Comparison of ENCODE assay signal across 25 mouse cellular contexts in the genomic region with DNA sequence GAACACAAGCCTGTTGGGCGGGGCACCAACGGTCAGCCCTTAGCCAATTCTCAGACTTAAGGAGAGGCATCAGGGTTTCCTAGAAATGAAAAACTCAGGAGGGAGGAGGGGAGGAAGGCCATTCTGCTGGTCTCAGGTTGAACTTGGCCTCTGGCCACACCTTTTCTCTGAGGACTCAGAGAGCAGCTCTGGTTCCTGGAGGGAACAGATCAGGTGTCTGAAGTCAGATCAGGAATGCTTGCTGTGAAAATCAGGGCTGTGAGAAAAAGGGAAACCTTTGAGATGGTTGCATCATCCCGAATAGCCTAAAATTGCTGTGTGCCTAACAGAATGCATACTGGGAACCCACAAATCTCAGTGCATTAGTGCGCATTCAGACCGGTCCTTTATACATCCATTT.
"Had no signal": no experiment of that assay in that cellular context is flagged by ENCODE, and none has a peak within 500 bp of the region (broad histone marks: within the 10 kb centered on the region; RNA-seq: fewer than 3 reads in every experiment).

No protein-coding gene starts in this region.

- H3K27ac ChIP-seq: embryonic facial prominence, embryonic 12.5 days; embryonic facial prominence, embryonic 13.5 days; forebrain, embryonic 10.5 days; forebrain, embryonic 12.5 days; forebrain, embryonic 13.5 days; forebrain, embryonic 15.5 days; heart, adult 2 months; heart, embryonic 10.5 days had no signal

- H3K9ac ChIP-seq: embryonic facial prominence, embryonic 12.5 days; embryonic facial prominence, embryonic 13.5 days; forebrain, embryonic 12.5 days; forebrain, embryonic 13.5 days; forebrain, embryonic 15.5 days; forebrain, postnatal 0 days; heart, embryonic 12.5 days had no signal

- H3K4me3 ChIP-seq: embryonic facial prominence, embryonic 12.5 days; embryonic facial prominence, embryonic 13.5 days; erythroblast, embryonic 14.5 days; forebrain, embryonic 10.5 days; forebrain, embryonic 12.5 days; forebrain, embryonic 13.5 days; forebrain, embryonic 15.5 days; heart, adult 2 months; heart, embryonic 10.5 days; heart, embryonic 12.5 days had no signal

- H3K27me3 ChIP-seq: embryonic facial prominence, embryonic 12.5 days; embryonic facial prominence, embryonic 13.5 days; forebrain, embryonic 12.5 days; forebrain, embryonic 13.5 days; forebrain, embryonic 15.5 days; heart, embryonic 12.5 days had no signal

- ATAC-seq: forebrain, embryonic 13.5 days; forebrain, embryonic 14.5 days; forebrain, embryonic 15.5 days; forebrain, embryonic 16.5 days; forebrain, postnatal 0 days had no signal

- H3K4me1 ChIP-seq: forebrain, embryonic 10.5 days; forebrain, embryonic 12.5 days; forebrain, embryonic 15.5 days; heart, embryonic 10.5 days had no signal

- H3K4me2 ChIP-seq: embryonic facial prominence, embryonic 12.5 days; embryonic facial prominence, embryonic 13.5 days; forebrain, embryonic 12.5 days; forebrain, embryonic 13.5 days; forebrain, embryonic 15.5 days; heart, embryonic 11.5 days; heart, embryonic 12.5 days had no signal

- H3K9me3 ChIP-seq: embryonic facial prominence, embryonic 12.5 days; embryonic facial prominence, embryonic 13.5 days; forebrain, embryonic 10.5 days; forebrain, embryonic 12.5 days; forebrain, embryonic 13.5 days; forebrain, embryonic 15.5 days; heart, embryonic 10.5 days; heart, embryonic 12.5 days had no signal

- H3K36me3 ChIP-seq: embryonic facial prominence, embryonic 12.5 days; embryonic facial prominence, embryonic 13.5 days; forebrain, embryonic 10.5 days; forebrain, embryonic 12.5 days; forebrain, embryonic 15.5 days; heart, embryonic 10.5 days; heart, embryonic 12.5 days had no signal

- DNase-seq: cerebellum, adult 8-10 months; cerebellum, adult 9-10 months; cerebellum, adult 9-11 months; cerebellum, postnatal 10 days; cerebellum, postnatal 14 days; cerebellum, postnatal 36 days; embryo, embryonic 11 days; forebrain, postnatal 0 days; gastrocnemius, postnatal 10 days; gastrocnemius, postnatal 25 days; heart, adult 11 months; heart, adult 18-20 months; heart, adult 2 months had no signal
